Mouse (Mus musculus): ENCODE measurements around the gene Dpm1.
A peak's percentile ranks its signal among the peaks of the same experiment; 100 is the strongest.

The Dpm1 gene

GRCm38 (mm10) chr2:168230026-168230728, at the start of gene Dpm1, which contains the start of the genes Gm20716 and Mocs3:
Gene Dpm1, minus strand, starts transcription at chr2:168230591.
Gene Gm20716, minus strand, starts transcription at chr2:168230364.
Gene Mocs3, plus strand, starts transcription at chr2:168230622.
- ATAC-seq (ENCODE audit: low TSS enrichment) = peak; percentile 91

GRCm38 (mm10) chr2:168274374-168274935, 44.1 kb upstream of the Dpm1 start:
- peak; percentile 64 for ATAC-seq (ENCODE audit: low TSS enrichment)

- ATAC-seq (ENCODE audit: low TSS enrichment) = no peak
Observed at GRCm38 (mm10) chr2:168273387-168273786, 43.0 kb upstream of the Dpm1 start.

GRCm38 (mm10) chr2:168268033-168268432, 37.6 kb upstream of the Dpm1 start:
- ATAC-seq (ENCODE audit: low TSS enrichment) = no peak

- peak; percentile 83 for ATAC-seq (ENCODE audit: low TSS enrichment)
Observed at GRCm38 (mm10) chr2:168260900-168261299, 30.5 kb upstream of the Dpm1 start.

GRCm38 (mm10) chr2:168260124-168260523, 29.7 kb upstream of the Dpm1 start:
- no peak for ATAC-seq (ENCODE audit: low TSS enrichment)

- ATAC-seq (ENCODE audit: low TSS enrichment) = no peak
Observed at GRCm38 (mm10) chr2:168259046-168259445, 28.7 kb upstream of the Dpm1 start.

- ATAC-seq (ENCODE audit: low TSS enrichment) = no peak
Observed at GRCm38 (mm10) chr2:168257188-168257587, 26.8 kb upstream of the Dpm1 start.

GRCm38 (mm10) chr2:168256506-168256905, 26.1 kb upstream of the Dpm1 start:
- ATAC-seq (ENCODE audit: low TSS enrichment) = no peak

GRCm38 (mm10) chr2:168253822-168254221, 23.4 kb upstream of the Dpm1 start:
- peak; percentile 34; the same call in 1 of the 2 replicates for ATAC-seq (ENCODE audit: low TSS enrichment)

GRCm38 (mm10) chr2:168252639-168253292, 22.4 kb upstream of the Dpm1 start:
- no peak for ATAC-seq (ENCODE audit: low TSS enrichment)

- ATAC-seq (ENCODE audit: low TSS enrichment) = peak; percentile 45
Observed at GRCm38 (mm10) chr2:168250270-168250669, 19.9 kb upstream of the Dpm1 start.

- ATAC-seq (ENCODE audit: low TSS enrichment) = no peak
Observed at GRCm38 (mm10) chr2:168248856-168249245, 18.5 kb upstream of the Dpm1 start.

- ATAC-seq (ENCODE audit: low TSS enrichment) = no peak
Observed at GRCm38 (mm10) chr2:168248167-168248855, 17.9 kb upstream of the Dpm1 start.

GRCm38 (mm10) chr2:168245571-168245970, 15.2 kb upstream of the Dpm1 start:
- no peak for ATAC-seq (ENCODE audit: low TSS enrichment)

GRCm38 (mm10) chr2:168243278-168243677, 12.9 kb upstream of the Dpm1 start:
- ATAC-seq (ENCODE audit: low TSS enrichment) = no peak

GRCm38 (mm10) chr2:168242841-168243240, 12.4 kb upstream of the Dpm1 start:
- no peak for ATAC-seq (ENCODE audit: low TSS enrichment)

GRCm38 (mm10) chr2:168238335-168238734, 7.9 kb upstream of the Dpm1 start:
- ATAC-seq (ENCODE audit: low TSS enrichment) = no peak

GRCm38 (mm10) chr2:168233286-168233685, 2.9 kb upstream of the Dpm1 start:
- no peak for ATAC-seq (ENCODE audit: low TSS enrichment)

GRCm38 (mm10) chr2:168231471-168231829, 1.1 kb upstream of the Dpm1 start:
- no peak for ATAC-seq (ENCODE audit: low TSS enrichment)

GRCm38 (mm10) chr2:168230773-168231470, 531 bp upstream of the Dpm1 start:
- peak; percentile 53 for ATAC-seq (ENCODE audit: low TSS enrichment)

Data from frontal cortex, adult (tissue).